Mouse (Mus musculus) limb, embryonic 12.5 days (tissue): ENCODE data around the gene Esrrg. TPM values are rescaled to one million over a fixed set of nuclear protein-coding genes. Genes with fewer than 3 reads are reported as not detected.

Experiments used
- ATAC-seq: fragments of 200-750 bp; cut with Nextera tagmentation; 2 replicates; pipeline ENCODE4 v1.8.0; 2017; ENCODE audit warnings: low read depth, moderate TSS enrichment; ENCODE audit not compliant: insufficient number of reproducible peaks, insufficient read depth, low FRiP score, low TSS enrichment
- H3K27ac ChIP-seq: fragments of 300-500 bp; sonication (generic); 2 replicates; pipeline ENCODE4 v1.5.1; 2016; ENCODE audit warnings: mild to moderate bottlenecking, moderate library complexity
- H3K27me3 ChIP-seq: fragments of 300-500 bp; sonication (generic); 2 replicates; pipeline ENCODE4 v1.6.1; 2016; ENCODE audit warnings: mild to moderate bottlenecking, moderate library complexity
- H3K36me3 ChIP-seq: fragments of 300-500 bp; sonication (generic); 2 replicates; pipeline ENCODE4 v1.6.1; 2016; ENCODE audit warnings: mild to moderate bottlenecking, moderate library complexity
- H3K4me1 ChIP-seq: fragments of 300-500 bp; sonication (generic); replicated peaks from 2 replicates; pipeline ENCODE4 v1.6.1; 2016
- H3K4me2 ChIP-seq: fragments of 300-500 bp; sonication (generic); 2 replicates; pipeline ENCODE4 v1.6.1; 2016; ENCODE audit warnings: mild to moderate bottlenecking, moderate library complexity
- H3K4me3 ChIP-seq: fragments of 300-500 bp; sonication (generic); replicated peaks from 2 replicates; pipeline ENCODE4 v1.5.1; 2016; ENCODE audit warnings: mild to moderate bottlenecking
- H3K9ac ChIP-seq: fragments of 300-500 bp; sonication (generic); replicated peaks from 2 replicates; pipeline ENCODE4 v1.6.1; 2016; ENCODE audit warnings: mild to moderate bottlenecking, moderate library complexity
- H3K9me3 ChIP-seq: fragments of 300-500 bp; sonication (generic); 2 replicates; pipeline ENCODE4 v1.6.1; 2016; ENCODE audit warnings: mild to moderate bottlenecking, moderate library complexity
- WGBS: fragments of 180-500 bp; shearing (Covaris S2); methylation state at CpG from one replicate; pipeline ENCODE4 v1.1.7; 2016; 5-methylcytosine and 5-hydroxymethylcytosine counted together
- polyA plus RNA-seq: library from polyadenylated mRNA; unstranded; fragments of >200 nt; fragmentation: Nextera tagmentation; extraction: Ambion mirVana; gene quantifications from 2 replicates; pipeline ENCODE4 v1.2.1, GENCODE M21; 2016

The Esrrg gene
- polyA plus RNA-seq, 1 experiment from 2014 or later, result 1.9 TPM

GRCm38 (mm10) chr1:188209025-188209424 lies 600.4 kb downstream of the Esrrg start:
- ATAC-seq, result no peak

GRCm38 (mm10) chr1:188214885-188215611 lies 606.5 kb downstream of the Esrrg start:
- H3K4me1 ChIP-seq, result no peaks in the 10 kb centered on the region
- H3K4me3 ChIP-seq, result no peak overlapping the region
- no peaks in the 10 kb centered on the region for H3K9me3 ChIP-seq
- H3K4me2 ChIP-seq, result no peak overlapping the region
- H3K9ac ChIP-seq, result no peak overlapping the region
- no peaks in the 10 kb centered on the region for H3K27me3 ChIP-seq
- no peaks in the 10 kb centered on the region for H3K36me3 ChIP-seq
- H3K27ac ChIP-seq, result no peak overlapping the region
- 65% methylated on average over 10 of the region's 10 CpGs for WGBS
- ATAC-seq, result no peak

More at GRCm38 (mm10) chr1:188209025-188209424, 600.4 kb downstream of the Esrrg start:
- Histone ChIP-seq H3K9me3 (no peaks in the 10 kb centered on the region), H3K4me3 (no peak overlapping the region), H3K9ac (no peak overlapping the region), H3K36me3 (no peaks in the 10 kb centered on the region), H3K4me1 (no peaks in the 10 kb centered on the region), H3K27ac (no peak overlapping the region), H3K27me3 (no peaks in the 10 kb centered on the region), H3K4me2 (no peak overlapping the region)
- 97% methylated on average over 1 of the region's 1 CpGs for WGBS

GRCm38 (mm10) chr1:188221226-188221792 lies 612.7 kb downstream of the Esrrg start:
- 82% methylated on average over 4 of the region's 4 CpGs for WGBS
- no peak overlapping the region for H3K9ac ChIP-seq
- no peak overlapping the region for H3K4me2 ChIP-seq
- no peak overlapping the region for H3K4me3 ChIP-seq
- H3K27ac ChIP-seq, result no peak overlapping the region
- H3K36me3 ChIP-seq, result no peaks in the 10 kb centered on the region
- H3K4me1 ChIP-seq, result no peaks in the 10 kb centered on the region
- no peak for ATAC-seq
- H3K9me3 ChIP-seq, result no peaks in the 10 kb centered on the region
- H3K27me3 ChIP-seq, result no peaks in the 10 kb centered on the region

GRCm38 (mm10) chr1:188233036-188233724 lies 624.6 kb downstream of the Esrrg start:
- WGBS, result 82% methylated on average over 5 of the region's 5 CpGs
- no peak overlapping the region for H3K4me3 ChIP-seq
- no peak for ATAC-seq
- H3K4me2 ChIP-seq, result no peak overlapping the region
- H3K27me3 ChIP-seq, result no peaks in the 10 kb centered on the region
- no peak overlapping the region for H3K27ac ChIP-seq
- H3K9me3 ChIP-seq, result no peaks in the 10 kb centered on the region
- H3K4me1 ChIP-seq, result no peaks in the 10 kb centered on the region
- no peak overlapping the region for H3K9ac ChIP-seq
- no peaks in the 10 kb centered on the region for H3K36me3 ChIP-seq

GRCm38 (mm10) chr1:188238636-188239035 lies 630.0 kb downstream of the Esrrg start:
- H3K9ac ChIP-seq, result no peak overlapping the region

GRCm38 (mm10) chr1:188241766-188242165 lies 633.2 kb downstream of the Esrrg start:
- no peaks in the 10 kb centered on the region for H3K36me3 ChIP-seq
- no peaks in the 10 kb centered on the region for H3K27me3 ChIP-seq
- ATAC-seq, result no peak
- H3K4me1 ChIP-seq, result peaks cover 9% of the 10 kb centered on the region; the same call in 1 of the 2 replicates
- H3K9ac ChIP-seq, result no peak overlapping the region
- H3K27ac ChIP-seq, result no peak overlapping the region
- no peak overlapping the region for H3K4me3 ChIP-seq
- H3K4me2 ChIP-seq, result no peak overlapping the region
- WGBS, result 91% methylated on average over 10 of the region's 10 CpGs
- H3K9me3 ChIP-seq, result no peaks in the 10 kb centered on the region

More at GRCm38 (mm10) chr1:188238636-188239035, 630.0 kb downstream of the Esrrg start:
- H3K4me3 ChIP-seq, result no peak overlapping the region
- no peak for ATAC-seq
- no peaks in the 10 kb centered on the region for H3K27me3 ChIP-seq
- no peaks in the 10 kb centered on the region for H3K9me3 ChIP-seq
- H3K27ac ChIP-seq, result no peak overlapping the region
- no peaks in the 10 kb centered on the region for H3K4me1 ChIP-seq
- no peaks in the 10 kb centered on the region for H3K36me3 ChIP-seq
- no peak overlapping the region for H3K4me2 ChIP-seq

GRCm38 (mm10) chr1:188257500-188257899 lies 648.9 kb downstream of the Esrrg start:
- no peak for ATAC-seq
- Histone ChIP-seq H3K36me3 (no peaks in the 10 kb centered on the region), H3K4me1 (0 out of 2 replicates have a peak, but pooled peaks cover 7% of the 10 kb centered on the region), H3K4me3 (no peak overlapping the region), H3K9ac (no peak overlapping the region), H3K27me3 (0 out of 2 replicates have a peak, but pooled peaks cover 3% of the 10 kb centered on the region), H3K27ac (no peak overlapping the region), H3K4me2 (no peak overlapping the region), H3K9me3 (no peaks in the 10 kb centered on the region)
- WGBS, result 87% methylated on average over 7 of the region's 7 CpGs

GRCm38 (mm10) chr1:188260259-188261107 lies 651.9 kb downstream of the Esrrg start:
- WGBS, result 66% methylated on average over 6 of the region's 6 CpGs

GRCm38 (mm10) chr1:188261903-188262682 lies 653.5 kb downstream of the Esrrg start, which contains the start of gene Ush2a:
Gene Ush2a, plus strand, starts transcription at chr1:188262023.
- no peak within 1 kb of the TSS for H3K4me2 ChIP-seq
- H3K4me3 ChIP-seq, result no peak within 1 kb of the TSS
- H3K4me1 ChIP-seq, result 0 out of 2 replicates have a peak, but pooled peaks cover 6% of the 10 kb centered on the region
- H3K27ac ChIP-seq, result no peak within 1 kb of the TSS
- H3K9ac ChIP-seq, result no peak within 1 kb of the TSS
- no peaks in the 10 kb centered on the region for H3K9me3 ChIP-seq
- 0 out of 2 replicates have a peak, but pooled peaks cover 3% of the 10 kb centered on the region for H3K27me3 ChIP-seq
- H3K36me3 ChIP-seq, result no peaks in the 10 kb centered on the region
- ATAC-seq, result no peak
- WGBS, result 60% methylated on average over 10 of the region's 10 CpGs

More at GRCm38 (mm10) chr1:188260259-188261107, 651.9 kb downstream of the Esrrg start:
- Histone ChIP-seq H3K9me3 (no peaks in the 10 kb centered on the region), H3K9ac (no peak overlapping the region), H3K27ac (no peak overlapping the region), H3K36me3 (no peaks in the 10 kb centered on the region), H3K4me3 (no peak overlapping the region), H3K4me2 (no peak overlapping the region), H3K27me3 (0 out of 2 replicates have a peak, but pooled peaks cover 3% of the 10 kb centered on the region), H3K4me1 (0 out of 2 replicates have a peak, but pooled peaks cover 7% of the 10 kb centered on the region)
- ATAC-seq, result no peak
